Mouse (Mus musculus): Measurements from ENCODE around the gene Gm9573.

DNA sequence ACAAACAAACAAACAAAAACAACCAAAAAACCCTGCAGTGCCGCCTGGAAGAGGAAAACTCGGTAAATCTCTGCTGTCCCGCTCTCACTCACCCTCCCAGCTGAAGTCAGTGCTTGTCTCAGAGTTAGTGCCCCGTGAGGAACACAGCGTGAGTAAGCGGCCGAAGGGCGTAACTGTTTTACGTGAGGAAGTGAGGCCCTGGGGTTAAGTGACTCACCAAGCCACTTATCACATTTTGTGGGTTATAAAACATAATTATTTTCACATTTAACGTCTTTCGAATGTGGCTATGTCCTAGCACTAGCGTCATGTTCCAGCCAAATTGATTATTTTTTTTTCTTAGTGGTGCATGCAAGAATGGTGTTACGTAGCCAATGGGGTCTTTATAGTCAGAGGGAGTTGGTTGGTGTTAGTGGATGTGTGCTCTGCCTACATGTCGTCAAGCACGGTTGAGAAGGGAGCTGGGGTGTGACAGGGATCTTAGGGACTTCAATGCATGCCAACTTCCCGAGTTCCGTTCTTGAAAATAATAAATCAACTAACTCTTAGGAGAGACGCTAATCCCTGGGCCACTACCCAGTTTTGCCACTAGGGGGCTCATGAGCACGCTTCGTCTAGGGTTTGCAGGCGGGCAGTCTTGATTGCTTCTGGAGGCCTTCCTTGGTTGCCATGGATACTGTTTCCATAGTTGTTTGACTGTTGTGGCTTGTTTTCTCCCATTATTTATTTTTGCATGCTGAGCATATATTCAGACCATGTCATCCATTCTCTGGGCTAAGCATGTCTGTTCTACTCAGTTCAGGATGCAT lies 35.8 kb downstream of the Gm9573 start:
- TF ChIP-seq CTCF (IDR thresholded peaks at IDR 0.05; ENCODE audit: extremely low read depth, insufficient read depth, insufficient read length, insufficient replicate concordance) (peak; percentile 68; the same call in 1 of the 2 replicates), POLR2A (IDR thresholded peaks at IDR 0.05; ENCODE audit: low read depth, low read length) (no peak)

All from spleen, adult 2 months (tissue).